Mouse (Mus musculus): ENCODE data around the gene 4930412O13Rik. TPM values are rescaled to one million over a fixed set of nuclear protein-coding genes. Genes with fewer than 3 reads are reported as not detected.

Gene 4930412O13Rik
- polyA plus RNA-seq, 1 experiment from 2014 or later: 0.14 TPM

- H3K4me1 ChIP-seq (replicated peaks): peaks cover 14% of the 10 kb centered on the region; the same call in 1 of the 2 replicates
- no peaks in the 10 kb centered on the region for H3K36me3 ChIP-seq (replicated peaks)
- peak within 1 kb of the TSS; percentile 62 for H3K4me2 ChIP-seq
- ATAC-seq (ENCODE audit: insufficient read depth): peak; percentile 63; the same call in 1 of the 2 replicates
- no peaks in the 10 kb centered on the region for H3K9me3 ChIP-seq (replicated peaks)
- H3K4me3 ChIP-seq (replicated peaks): peak within 1 kb of the TSS; percentile 33
- H3K9ac ChIP-seq: no peak within 1 kb of the TSS
- H3K27ac ChIP-seq (replicated peaks): no peak within 1 kb of the TSS
- peaks cover 97% of the 10 kb centered on the region for H3K27me3 ChIP-seq
- WGBS (ENCODE audit: insufficient replicate concordance): under 1% methylated on average over 30 of the region's 30 CpGs
Measured at GRCm38 (mm10) chr2:9888913-9889650, 8.0 kb downstream of the 4930412O13Rik start, which contains the start of gene 9230102O04Rik. Gene 9230102O04Rik, minus strand, starts transcription at chr2:9889540.

GRCm38 (mm10) chr2:9889651-9890183 lies 8.7 kb downstream of the 4930412O13Rik start, which contains the start of gene Gata3:
Gene Gata3, minus strand, starts transcription at chr2:9890034.
- Histone ChIP-seq H3K9me3 (replicated peaks) (no peaks in the 10 kb centered on the region), H3K4me2 (peak within 1 kb of the TSS; percentile 62), H3K4me1 (replicated peaks) (peaks cover 14% of the 10 kb centered on the region; the same call in 1 of the 2 replicates), H3K27ac (replicated peaks) (no peak within 1 kb of the TSS), H3K27me3 (peaks cover 97% of the 10 kb centered on the region), H3K4me3 (replicated peaks) (peak within 1 kb of the TSS; percentile 33), H3K36me3 (replicated peaks) (no peaks in the 10 kb centered on the region), H3K9ac (no peak within 1 kb of the TSS)
- no peak for ATAC-seq (ENCODE audit: insufficient read depth)
- under 1% methylated on average over 23 of the region's 23 CpGs for WGBS (ENCODE audit: insufficient replicate concordance)

GRCm38 (mm10) chr2:9890251-9890650 lies 9.2 kb downstream of the 4930412O13Rik start:
- WGBS (ENCODE audit: insufficient replicate concordance): 5% methylated on average over 8 of the region's 8 CpGs
- Histone ChIP-seq H3K4me1 (replicated peaks) (peaks cover 14% of the 10 kb centered on the region; the same call in 1 of the 2 replicates), H3K36me3 (replicated peaks) (no peaks in the 10 kb centered on the region), H3K27me3 (peaks cover 97% of the 10 kb centered on the region), H3K9me3 (replicated peaks) (no peaks in the 10 kb centered on the region), H3K9ac (no peak overlapping the region), H3K4me2 (peak overlapping the region; percentile 62), H3K4me3 (replicated peaks) (no peak overlapping the region), H3K27ac (replicated peaks) (no peak overlapping the region)
- ATAC-seq (ENCODE audit: insufficient read depth): no peak

GRCm38 (mm10) chr2:9890906-9891305 lies 9.9 kb downstream of the 4930412O13Rik start:
- H3K27ac ChIP-seq (replicated peaks): no peak overlapping the region
- H3K27me3 ChIP-seq: peaks cover 97% of the 10 kb centered on the region
- WGBS (ENCODE audit: insufficient replicate concordance): 12% methylated on average over 5 of the region's 5 CpGs
- no peak overlapping the region for H3K9ac ChIP-seq
- no peak for ATAC-seq (ENCODE audit: insufficient read depth)
- peaks cover 17% of the 10 kb centered on the region for H3K4me1 ChIP-seq (replicated peaks)
- H3K4me2 ChIP-seq: no peak overlapping the region
- H3K4me3 ChIP-seq (replicated peaks): no peak overlapping the region
- no peaks in the 10 kb centered on the region for H3K36me3 ChIP-seq (replicated peaks)
- no peaks in the 10 kb centered on the region for H3K9me3 ChIP-seq (replicated peaks)

GRCm38 (mm10) chr2:9892541-9892940 lies 11.5 kb downstream of the 4930412O13Rik start:
- no peak for ATAC-seq (ENCODE audit: insufficient read depth)
- H3K4me2 ChIP-seq: no peak overlapping the region
- no peaks in the 10 kb centered on the region for H3K36me3 ChIP-seq (replicated peaks)
- H3K4me3 ChIP-seq (replicated peaks): no peak overlapping the region
- no peak overlapping the region for H3K27ac ChIP-seq (replicated peaks)
- H3K4me1 ChIP-seq (replicated peaks): peaks cover 17% of the 10 kb centered on the region
- no peaks in the 10 kb centered on the region for H3K9me3 ChIP-seq (replicated peaks)
- 5% methylated on average over 7 of the region's 7 CpGs for WGBS (ENCODE audit: insufficient replicate concordance)
- H3K9ac ChIP-seq: no peak overlapping the region
- H3K27me3 ChIP-seq: peaks cover 97% of the 10 kb centered on the region

GRCm38 (mm10) chr2:9893272-9893953 lies 12.4 kb downstream of the 4930412O13Rik start:
- no peak overlapping the region for H3K4me2 ChIP-seq
- peaks cover 17% of the 10 kb centered on the region for H3K4me1 ChIP-seq (replicated peaks)
- peaks cover 97% of the 10 kb centered on the region for H3K27me3 ChIP-seq
- H3K4me3 ChIP-seq (replicated peaks): no peak overlapping the region
- H3K36me3 ChIP-seq (replicated peaks): no peaks in the 10 kb centered on the region
- WGBS (ENCODE audit: insufficient replicate concordance): 10% methylated on average over 6 of the region's 6 CpGs
- no peak overlapping the region for H3K9ac ChIP-seq
- H3K27ac ChIP-seq (replicated peaks): no peak overlapping the region
- H3K9me3 ChIP-seq (replicated peaks): no peaks in the 10 kb centered on the region
- ATAC-seq (ENCODE audit: insufficient read depth): no peak

GRCm38 (mm10) chr2:9894836-9895593 lies 14.0 kb downstream of the 4930412O13Rik start:
- Histone ChIP-seq H3K9ac (no peak overlapping the region), H3K9me3 (replicated peaks) (no peaks in the 10 kb centered on the region), H3K27me3 (peaks cover 97% of the 10 kb centered on the region), H3K27ac (replicated peaks) (no peak overlapping the region), H3K4me1 (replicated peaks) (peaks cover 3% of the 10 kb centered on the region), H3K36me3 (replicated peaks) (no peaks in the 10 kb centered on the region), H3K4me3 (replicated peaks) (no peak overlapping the region), H3K4me2 (no peak overlapping the region)
- ATAC-seq (ENCODE audit: insufficient read depth): no peak
- WGBS (ENCODE audit: insufficient replicate concordance): 4% methylated on average over 19 of the region's 19 CpGs

- Histone ChIP-seq H3K4me3 (replicated peaks) (no peak overlapping the region), H3K9me3 (replicated peaks) (no peaks in the 10 kb centered on the region), H3K4me2 (no peak overlapping the region), H3K4me1 (replicated peaks) (peaks cover 3% of the 10 kb centered on the region; the same call in 1 of the 2 replicates), H3K9ac (no peak overlapping the region), H3K27me3 (peaks cover 89% of the 10 kb centered on the region), H3K27ac (replicated peaks) (no peak overlapping the region), H3K36me3 (replicated peaks) (no peaks in the 10 kb centered on the region)
- no peak for ATAC-seq (ENCODE audit: insufficient read depth)
- 2% methylated on average over 22 of the region's 22 CpGs for WGBS (ENCODE audit: insufficient replicate concordance)
Measured at GRCm38 (mm10) chr2:9896097-9896770, 15.2 kb downstream of the 4930412O13Rik start.

GRCm38 (mm10) chr2:9897846-9898245 lies 16.8 kb downstream of the 4930412O13Rik start:
- Histone ChIP-seq H3K4me3 (replicated peaks) (no peak overlapping the region), H3K4me1 (replicated peaks) (peaks cover 3% of the 10 kb centered on the region; the same call in 1 of the 2 replicates), H3K4me2 (no peak overlapping the region), H3K9ac (no peak overlapping the region), H3K9me3 (replicated peaks) (no peaks in the 10 kb centered on the region), H3K36me3 (replicated peaks) (no peaks in the 10 kb centered on the region), H3K27ac (replicated peaks) (no peak overlapping the region), H3K27me3 (peaks cover 78% of the 10 kb centered on the region)
- WGBS (ENCODE audit: insufficient replicate concordance): 18% methylated on average over 8 of the region's 8 CpGs
- no peak for ATAC-seq (ENCODE audit: insufficient read depth)

- H3K9me3 ChIP-seq (replicated peaks): no peaks in the 10 kb centered on the region
- H3K27me3 ChIP-seq: peaks cover 20% of the 10 kb centered on the region
- H3K27ac ChIP-seq (replicated peaks): no peak overlapping the region
- 0 out of 2 replicates have a peak, but pooled peaks cover 4% of the 10 kb centered on the region for H3K4me1 ChIP-seq (replicated peaks)
- no peaks in the 10 kb centered on the region for H3K36me3 ChIP-seq (replicated peaks)
- ATAC-seq (ENCODE audit: insufficient read depth): no peak
- 41% methylated on average over 14 of the region's 14 CpGs for WGBS (ENCODE audit: insufficient replicate concordance)
- H3K4me2 ChIP-seq: no peak overlapping the region
- no peak overlapping the region for H3K9ac ChIP-seq
- no peak overlapping the region for H3K4me3 ChIP-seq (replicated peaks)
Measured at GRCm38 (mm10) chr2:9903854-9904560, 23.0 kb downstream of the 4930412O13Rik start.

All from liver, embryonic 15.5 days (tissue).